Mouse (Mus musculus) cerebellum, adult 9-10 months (tissue): ENCODE results near the gene Arhgef6.

Experiments used
- DNase-seq: peaks from one replicate; pipeline ENCODE4 v3.0.0; 2022

Gene Arhgef6

GRCm38 (mm10) chrX:57183359-57183758 lies 155.2 kb downstream of the Arhgef6 start:
- DNase-seq: no peak

GRCm38 (mm10) chrX:57182470-57182869 lies 156.1 kb downstream of the Arhgef6 start:
- DNase-seq: no peak
